ENCODE assay signal across 12 mouse cellular contexts in the genomic region with DNA sequence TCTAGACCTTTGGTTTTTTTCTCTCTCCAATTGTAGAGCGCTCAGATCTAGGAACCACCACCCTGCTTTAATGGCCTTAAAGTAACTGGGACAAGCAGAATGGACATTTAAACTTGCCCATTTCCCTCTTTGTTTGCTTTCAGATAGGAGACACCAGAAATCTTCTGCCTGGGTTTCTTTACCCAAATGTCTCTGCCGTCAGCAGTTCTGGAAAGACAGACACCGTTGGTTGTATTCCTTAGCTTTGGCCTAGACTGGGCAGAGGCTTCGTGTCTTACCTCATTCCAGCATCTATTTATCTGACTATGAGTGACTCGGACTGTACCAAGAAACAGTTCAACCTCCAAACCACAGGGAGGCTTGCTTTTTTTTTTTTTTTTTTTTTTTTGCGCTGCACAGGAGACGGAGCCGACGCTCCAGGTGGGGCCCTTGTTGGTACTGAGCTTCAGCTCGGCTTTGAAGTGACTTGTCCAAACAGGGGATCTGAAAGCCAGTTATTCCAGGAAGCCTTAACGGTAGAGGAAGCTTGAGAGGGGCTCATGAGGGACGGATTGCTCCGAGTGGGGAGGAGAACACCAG. TPM values are rescaled to one million over a fixed set of nuclear protein-coding genes. Genes with fewer than 3 reads are reported as not detected.
DNase-seq lines count a peak whose midpoint lies in the region; ATAC-seq and TF ChIP-seq lines count a peak whose summit lies in the region.
"Had no signal": no experiment of that assay in that cellular context is flagged by ENCODE, and none has a peak within 500 bp of the region (broad histone marks: within the 10 kb centered on the region; RNA-seq: fewer than 3 reads in every experiment).

No protein-coding gene starts in this region.

- peak overlapping the region; percentile 50 for H3K4me2 ChIP-seq in hindbrain, embryonic 14.5 days (replicated peaks)
- no peak overlapping the region for H3K4me2 ChIP-seq in hindbrain, embryonic 11.5 days (replicated peaks; ENCODE audit: low read depth, low read length)
- H3K4me2 ChIP-seq in liver, embryonic 16.5 days (ENCODE audit: low read depth, low read length), result peak overlapping the region; percentile 72
- H3K4me2 ChIP-seq in stomach, postnatal 0 days (replicated peaks; ENCODE audit: low read depth), result no peak overlapping the region

- no peaks in the 10 kb centered on the region for H3K9me3 ChIP-seq in hindbrain, embryonic 14.5 days (ENCODE audit: control insufficient read depth, low read length)
- no peaks in the 10 kb centered on the region for H3K9me3 ChIP-seq in hindbrain, embryonic 11.5 days (ENCODE audit: control insufficient read depth, low read length)
- H3K9me3 ChIP-seq in liver, embryonic 16.5 days (replicated peaks; ENCODE audit: control insufficient read depth, low read length), result no peaks in the 10 kb centered on the region
- no peaks in the 10 kb centered on the region for H3K9me3 ChIP-seq in stomach, postnatal 0 days (ENCODE audit: control insufficient read depth, low read length)

- no peak overlapping the region for H3K27ac ChIP-seq in hindbrain, embryonic 14.5 days
- no peak overlapping the region for H3K27ac ChIP-seq in hindbrain, embryonic 11.5 days (ENCODE audit: low read depth, low read length)
- no peak overlapping the region for H3K27ac ChIP-seq in liver, embryonic 16.5 days (ENCODE audit: low read length)
- peak overlapping the region; percentile 75 for H3K27ac ChIP-seq in stomach, postnatal 0 days (replicated peaks)

- H3K4me3 ChIP-seq in hindbrain, embryonic 14.5 days (replicated peaks; ENCODE audit: low read length), result no peak overlapping the region
- no peak overlapping the region for H3K4me3 ChIP-seq in hindbrain, embryonic 11.5 days (ENCODE audit: low read depth, low read length)
- peak overlapping the region; percentile 55; the same call in 1 of the 2 replicates for H3K4me3 ChIP-seq in liver, embryonic 16.5 days (ENCODE audit: low read depth, low read length)
- no peak overlapping the region for H3K4me3 ChIP-seq in stomach, postnatal 0 days (ENCODE audit: low read depth, low read length)

- DNase-seq in hindbrain, embryonic 14.5 days (ENCODE audit: low spot score), result no peak
- DNase-seq in hindbrain, embryonic 11.5 days (ENCODE audit: low spot score), result no peak
- DNase-seq in thymus, postnatal 25 days, result peak; percentile 15
- DNase-seq in thymus, postnatal 4 days, result no peak
- no peak for DNase-seq in stomach, postnatal 0 days (ENCODE audit: low spot score)
- DNase-seq in layer of hippocampus, adult 18-20 months (ENCODE audit: low spot score in 2 of 2), result no peak
- DNase-seq in left cerebral cortex, adult 18-20 months (ENCODE audit: low spot score in 2 of 2), result no peak
- DNase-seq: kidney, adult 2 months; layer of hippocampus, postnatal 36 days; lung, postnatal 14 days had no signal

- no peak for TF ChIP-seq EP300 in stomach, postnatal 0 days (optimal IDR thresholded peaks at IDR 0.05)

- H3K27me3 ChIP-seq in hindbrain, embryonic 14.5 days (ENCODE audit: control insufficient read depth, insufficient read depth, low read length), result no peaks in the 10 kb centered on the region
- no peaks in the 10 kb centered on the region for H3K27me3 ChIP-seq in hindbrain, embryonic 11.5 days (ENCODE audit: control insufficient read depth, insufficient read depth, low read length)
- no peaks in the 10 kb centered on the region for H3K27me3 ChIP-seq in liver, embryonic 16.5 days (ENCODE audit: control insufficient read depth, insufficient read depth, low read depth, low read length)
- H3K27me3 ChIP-seq in stomach, postnatal 0 days (ENCODE audit: control insufficient read depth, insufficient read depth, low read length), result no peaks in the 10 kb centered on the region

- no peaks in the 10 kb centered on the region for H3K36me3 ChIP-seq in hindbrain, embryonic 14.5 days (replicated peaks; ENCODE audit: control insufficient read depth, insufficient read depth)
- no peaks in the 10 kb centered on the region for H3K36me3 ChIP-seq in hindbrain, embryonic 11.5 days (ENCODE audit: control insufficient read depth, insufficient read depth, low read length)
- H3K36me3 ChIP-seq in liver, embryonic 16.5 days (ENCODE audit: control insufficient read depth, insufficient read depth), result no peaks in the 10 kb centered on the region
- no peaks in the 10 kb centered on the region for H3K36me3 ChIP-seq in stomach, postnatal 0 days (ENCODE audit: control insufficient read depth, insufficient read depth, low read length)

- H3K9ac ChIP-seq in hindbrain, embryonic 14.5 days, result no peak overlapping the region; the same call in 1 of the 2 replicates
- no peak overlapping the region for H3K9ac ChIP-seq in hindbrain, embryonic 11.5 days (ENCODE audit: low read depth, low read length)
- H3K9ac ChIP-seq in liver, embryonic 16.5 days (ENCODE audit: low read depth, low read length), result no peak overlapping the region; the same call in 1 of the 2 replicates
- H3K9ac ChIP-seq in stomach, postnatal 0 days (ENCODE audit: low read length), result no peak overlapping the region; the same call in 1 of the 2 replicates

- ATAC-seq in hindbrain, embryonic 14.5 days (ENCODE audit: low FRiP score), result no peak
- no peak for ATAC-seq in hindbrain, embryonic 11.5 days (ENCODE audit: low FRiP score)
- ATAC-seq in liver, embryonic 16.5 days (ENCODE audit: low read depth), result no peak
- ATAC-seq in stomach, postnatal 0 days (ENCODE audit: low FRiP score, low TSS enrichment), result no peak

- WGBS in hindbrain, embryonic 14.5 days, result 47% methylated on average over 13 of the region's 13 CpGs
- WGBS in hindbrain, embryonic 11.5 days, result 46% methylated on average over 13 of the region's 13 CpGs
- WGBS in liver, embryonic 16.5 days (ENCODE audit: insufficient replicate concordance), result 11% methylated on average over 13 of the region's 13 CpGs
- 46% methylated on average over 13 of the region's 13 CpGs for WGBS in stomach, postnatal 0 days

- TF ChIP-seq CTCF in stomach, postnatal 0 days (IDR thresholded peaks at IDR 0.05; ENCODE audit: low read depth), result no peak

- H3K4me1 ChIP-seq in hindbrain, embryonic 14.5 days (replicated peaks; ENCODE audit: control insufficient read depth, insufficient read depth, low read length), result peaks cover 9% of the 10 kb centered on the region
- H3K4me1 ChIP-seq in hindbrain, embryonic 11.5 days (replicated peaks; ENCODE audit: control insufficient read depth, insufficient read depth, low read length), result peaks cover 6% of the 10 kb centered on the region; the same call in 1 of the 2 replicates
- H3K4me1 ChIP-seq in liver, embryonic 16.5 days (ENCODE audit: control insufficient read depth, low read depth, low read length), result peaks cover 18% of the 10 kb centered on the region
- H3K4me1 ChIP-seq in stomach, postnatal 0 days (replicated peaks; ENCODE audit: control insufficient read depth, insufficient read depth), result peaks cover 5% of the 10 kb centered on the region

RNA-seq across cellular contexts. Expression of a gene that starts 54.9 kb away (rescaled TPM):
- polyA plus RNA-seq in hindbrain, embryonic 14.5 days (2014; fragmentation: Nextera tagmentation; extraction: Ambion mirVana), result 1.8 and 2.0 TPM in 2 replicates
- 1.0 TPM in 1 of 2 replicates, not detected in the other for polyA plus RNA-seq in hindbrain, embryonic 11.5 days (2014; fragmentation: Nextera tagmentation; extraction: Ambion mirVana)
- 1.1 and 1.4 TPM in 2 replicates for polyA plus RNA-seq in liver, embryonic 16.5 days (2015; fragmentation: Nextera tagmentation; extraction: Ambion mirVana)
- polyA plus RNA-seq in stomach, postnatal 0 days (2015; fragmentation: Nextera tagmentation; extraction: Ambion mirVana), result 2.0 and 3.9 TPM in 2 replicates
- 1 to 10 TPM in 1 of 2 experiments, not detected in 1; 2.5 TPM for total RNA-seq in layer of hippocampus, adult 18-20 months (2021)
- total RNA-seq in left cerebral cortex, adult 18-20 months (2021), result under 1 TPM in 1 of 2 experiments, not detected in 1; 0.87 TPM
- polyA plus RNA-seq: frontal cortex, adult 2 months; kidney, adult 2 months had no signal

RNA-seq across cellular contexts. Expression of a gene that starts 55.3 kb away (rescaled TPM):
- 96.9 and 112 TPM in 2 replicates for polyA plus RNA-seq in hindbrain, embryonic 14.5 days (2014; fragmentation: Nextera tagmentation; extraction: Ambion mirVana)
- polyA plus RNA-seq in hindbrain, embryonic 11.5 days (2014; fragmentation: Nextera tagmentation; extraction: Ambion mirVana), result 110 TPM in 2 replicates
- polyA plus RNA-seq in liver, embryonic 16.5 days (2015; fragmentation: Nextera tagmentation; extraction: Ambion mirVana), result 38.1 and 41.1 TPM in 2 replicates
- 70.7 and 73.9 TPM in 2 replicates for polyA plus RNA-seq in stomach, postnatal 0 days (2015; fragmentation: Nextera tagmentation; extraction: Ambion mirVana)
- total RNA-seq in layer of hippocampus, adult 18-20 months (2021), result 100 to 1,000 TPM in 1 of 2 experiments, 10 to 100 TPM in 1; 98.4 to 100 TPM
- total RNA-seq in left cerebral cortex, adult 18-20 months (2021), result 100 to 1,000 TPM; 105 TPM

Comparison
In these comparisons a context has a peak if more than half of its experiments do, and no peak if none do; other contexts are left out.
1. H3K4me2 ChIP-seq: peak in hindbrain, embryonic 14.5 days (single experiment) and liver, embryonic 16.5 days (single experiment); none in hindbrain, embryonic 11.5 days (single experiment) and stomach, postnatal 0 days (single experiment).